Mouse (Mus musculus) CD4-positive, CD25-positive, alpha-beta regulatory T cell, adult 9 weeks (primary cell): ENCODE results near the gene Itm2c. TPM values are rescaled to one million over a fixed set of nuclear protein-coding genes. Genes with fewer than 3 reads are reported as not detected.

ENCODE experiments used
- polyA plus RNA-seq: library from polyadenylated mRNA; unstranded; fragments of 100-300 nt; shearing (Covaris generic); gene quantifications from one replicate; pipeline ENCODE4 v1.2.1, GENCODE M21; 2017

The Itm2c gene
- polyA plus RNA-seq = 422 TPM

GRCm38 (mm10) chr1:85894231-85894747 lies at the start of gene Itm2c:
Gene Itm2c (plus strand): TSS chr1:85894281.

GRCm38 (mm10) chr1:85928057-85928687 lies 34.1 kb downstream of the Itm2c start, which contains the start of gene 4933407L21Rik:
Gene 4933407L21Rik (plus strand): TSS chr1:85928483.

Other genes with a start within 250 kb of the Itm2c start
- gene Sp100, start 244.3 kb upstream of the Itm2c start, polyA plus RNA-seq = 997 TPM
- gene A630001G21Rik, start 115.6 kb upstream of the Itm2c start, polyA plus RNA-seq = 39.2 TPM
- 22.3 TPM for gene Cab39, start 100.8 kb upstream of the Itm2c start, polyA plus RNA-seq
- 0.35 TPM for gene 4933407L21Rik, start 34.2 kb downstream of the Itm2c start, polyA plus RNA-seq
- 7.9 TPM for gene Gpr55, start 66.7 kb downstream of the Itm2c start, polyA plus RNA-seq
- not detected for gene Spata3, start 122.5 kb downstream of the Itm2c start, polyA plus RNA-seq
- gene 2810459M11Rik, start 151.6 kb downstream of the Itm2c start, polyA plus RNA-seq = not detected
- 130 TPM for gene Psmd1, start 170.1 kb downstream of the Itm2c start, polyA plus RNA-seq
- gene Htr2b, start 217.7 kb downstream of the Itm2c start, polyA plus RNA-seq = not detected
- gene Gm21972, start 239.4 kb downstream of the Itm2c start, polyA plus RNA-seq = not detected